Mouse (Mus musculus): ENCODE results near the gene Nxt1. TPM values are rescaled to one million over a fixed set of nuclear protein-coding genes. Genes with fewer than 3 reads are reported as not detected.
A peak's percentile ranks its signal among the peaks of the same experiment; 100 is the strongest.

The Nxt1 gene
- total and polyA plus RNA-seq, 3 experiments = 68.2 to 125 (median 80.6) TPM

- no peak for TF ChIP-seq ZC3H11A (IDR thresholded peaks at IDR 0.05; ENCODE audit: low read depth, low read length)
- no peak for TF ChIP-seq ZNF384 (IDR thresholded peaks at IDR 0.05; ENCODE audit: low read depth, low read length)
- TF ChIP-seq E2F4 (IDR thresholded peaks at IDR 0.05; ENCODE audit: insufficient replicate concordance, low read depth, low read length) = no peak
These were observed 8.4 kb downstream of the Nxt1 start, which contains the start of gene Gzf1 (continued) for GRCm38 (mm10) chr2:148680775-148681291.

- peak; percentile 55 for DNase-seq (ENCODE audit: extremely low read depth)
- Histone ChIP-seq H3K27ac (ENCODE audit: insufficient read depth, low read depth) (no peak overlapping the region), H3K4me3 (replicated peaks in 1 of 3; ENCODE audit: low read depth in 2 of 3, low read length in 2 of 3, poor library complexity in 1 of 3) (peak overlapping the region; percentile 86 to 97 (median 91)), H3K9ac (ENCODE audit: insufficient read depth, low read depth) (peak overlapping the region; percentile 64), H3K36me3 (replicated peaks in 1 of 2; ENCODE audit: control insufficient read depth in 1 of 2, insufficient read depth in 1 of 2, low read length in 1 of 2) (peaks cover 23 to 48% of the 10 kb centered on the region in 2 experiments), H3K4me2 (ENCODE audit: insufficient read depth, low read depth, poor library complexity, severe bottlenecking) (peak overlapping the region; percentile 83), H3K27me3 (replicated peaks) (no peaks in the 10 kb centered on the region), H3K9me3 (replicated peaks; ENCODE audit: low read length) (no peaks in the 10 kb centered on the region), H3K4me1 (ENCODE audit: control insufficient read depth in 1 of 2, insufficient read depth in 2 of 2) (peaks cover 4 to 23% of the 10 kb centered on the region in 2 experiments; a peak in 3 of 4 replicates), H3K79me2 (replicated peaks; ENCODE audit: control insufficient read depth, extremely low read depth, insufficient read depth, poor library complexity, severe bottlenecking) (peaks cover 1% of the 10 kb centered on the region)
- in situ Hi-C loops (cut with MboI; ENCODE audit: low pct_ligation_motif_present, low pct_unique_long_range_greater_than_20kb, low sequenced_read_pairs) (no loop called here), dilution Hi-C loops (cut with MboI; ENCODE audit: extremely low pct_ligation_motif_present, extremely low pct_unique_long_range_greater_than_20kb, low sequenced_read_pairs) (no loop called here)
- TF ChIP-seq MAX (IDR thresholded peaks at IDR 0.05; ENCODE audit: low read length) (no peak), CHD2 (IDR thresholded peaks at IDR 0.05; ENCODE audit: low read length) (no peak), MEF2A (IDR thresholded peaks at IDR 0.05; ENCODE audit: borderline replicate concordance, low read depth, low read length) (peak; percentile 51; the same call in 1 of the 2 replicates), BHLHE40 (IDR thresholded peaks at IDR 0.05; ENCODE audit: low read depth, low read length) (no peak), CHD1 (IDR thresholded peaks at IDR 0.05; ENCODE audit: low read depth, low read length) (0 out of 2 replicates have a peak, but pooled peaks have one; percentile 1), ZMIZ1 (IDR thresholded peaks at IDR 0.05; ENCODE audit: low read depth, low read length) (no peak), HCFC1 (IDR thresholded peaks at IDR 0.05; ENCODE audit: low read depth, low read length) (no peak), SIN3A (IDR thresholded peaks at IDR 0.05; ENCODE audit: low read length) (no peak), SMC3 (IDR thresholded peaks at IDR 0.05; ENCODE audit: low read depth, low read length) (no peak), CTCF (conservative IDR thresholded peaks at IDR 0.05 in 1 of 2, IDR thresholded peaks at IDR 0.05 in 1 of 2; ENCODE audit: low read depth in 2 of 2, low read length in 2 of 2) (peak in 1 of 2 experiments; percentile 38; a peak in 2 of 4 replicates), KAT2A (IDR thresholded peaks at IDR 0.05; ENCODE audit: insufficient replicate concordance, low read length) (no peak), PAX5 (IDR thresholded peaks at IDR 0.05; ENCODE audit: low read length) (no peak), MXI1 (IDR thresholded peaks at IDR 0.05; ENCODE audit: low read depth, low read length) (no peak), NELFE (IDR thresholded peaks at IDR 0.05; ENCODE audit: low read depth, low read length) (no peak), IRF4 (IDR thresholded peaks at IDR 0.05; ENCODE audit: low read depth, low read length) (0 out of 2 replicates have a peak, but pooled peaks have one; percentile 25), MAFK (IDR thresholded peaks at IDR 0.05; ENCODE audit: insufficient replicate concordance, low read length) (no peak)
These were observed 9.1 kb downstream of the Nxt1 start for GRCm38 (mm10) chr2:148681461-148681891.

GRCm38 (mm10) chr2:148683031-148683430 is 10.6 kb downstream of the Nxt1 start:
- dilution Hi-C loops (cut with MboI; ENCODE audit: extremely low pct_ligation_motif_present, extremely low pct_unique_long_range_greater_than_20kb, low sequenced_read_pairs) = no loop called here
- H3K4me1 ChIP-seq (ENCODE audit: control insufficient read depth in 1 of 2, insufficient read depth in 2 of 2) = peaks cover 4 to 21% of the 10 kb centered on the region in 2 experiments; a peak in 3 of 4 replicates
- H3K79me2 ChIP-seq (replicated peaks; ENCODE audit: control insufficient read depth, extremely low read depth, insufficient read depth, poor library complexity, severe bottlenecking) = no peaks in the 10 kb centered on the region
- TF ChIP-seq USF1 (IDR thresholded peaks at IDR 0.05; ENCODE audit: low read depth, low read length) (no peak), MAZ (IDR thresholded peaks at IDR 0.05; ENCODE audit: low read depth, low read length) (no peak), ETS1 (conservative IDR thresholded peaks at IDR 0.05; ENCODE audit: low read depth, low read length) (no peak), MAFK (IDR thresholded peaks at IDR 0.05; ENCODE audit: insufficient replicate concordance, low read length) (no peak), GABPA (IDR thresholded peaks at IDR 0.05; ENCODE audit: insufficient replicate concordance, low read depth, low read length) (no peak), JUN (IDR thresholded peaks at IDR 0.05; ENCODE audit: insufficient read depth, low read depth, low read length) (no peak), MXI1 (IDR thresholded peaks at IDR 0.05; ENCODE audit: low read depth, low read length) (no peak), CTCF (conservative IDR thresholded peaks at IDR 0.05 in 1 of 2, IDR thresholded peaks at IDR 0.05 in 1 of 2; ENCODE audit: low read depth in 2 of 2, low read length in 2 of 2) (no peak), NELFE (IDR thresholded peaks at IDR 0.05; ENCODE audit: low read depth, low read length) (no peak), RCOR1 (conservative IDR thresholded peaks at IDR 0.05; ENCODE audit: low read depth, low read length) (no peak), POLR2AphosphoS2 (IDR thresholded peaks at IDR 0.05; ENCODE audit: low read depth, low read length) (no peak), CHD2 (IDR thresholded peaks at IDR 0.05; ENCODE audit: low read length) (no peak), USF2 (conservative IDR thresholded peaks at IDR 0.05; ENCODE audit: low read depth, low read length) (no peak), ELF1 (IDR thresholded peaks at IDR 0.05; ENCODE audit: low read depth, low read length) (no peak), TBP (conservative IDR thresholded peaks at IDR 0.05; ENCODE audit: low read depth, low read length) (no peak)
- H3K4me3 ChIP-seq (replicated peaks in 1 of 3; ENCODE audit: low read depth in 2 of 3, low read length in 2 of 3, poor library complexity in 1 of 3) = no peak overlapping the region
- no peak for DNase-seq (ENCODE audit: extremely low read depth)
- no peak overlapping the region for H3K27ac ChIP-seq (ENCODE audit: insufficient read depth, low read depth)
- in situ Hi-C loops (cut with MboI; ENCODE audit: low pct_ligation_motif_present, low pct_unique_long_range_greater_than_20kb, low sequenced_read_pairs) = no loop called here
- peaks cover 20 to 44% of the 10 kb centered on the region in 2 experiments for H3K36me3 ChIP-seq (replicated peaks in 1 of 2; ENCODE audit: control insufficient read depth in 1 of 2, insufficient read depth in 1 of 2, low read length in 1 of 2)
- no peaks in the 10 kb centered on the region for H3K9me3 ChIP-seq (replicated peaks; ENCODE audit: low read length)
- H3K27me3 ChIP-seq (replicated peaks) = no peaks in the 10 kb centered on the region
- no peak overlapping the region for H3K9ac ChIP-seq (ENCODE audit: insufficient read depth, low read depth)
- H3K4me2 ChIP-seq (ENCODE audit: insufficient read depth, low read depth, poor library complexity, severe bottlenecking) = no peak overlapping the region

Data from CH12.LX (cell line).